Mouse (Mus musculus) MEL (cell line): ENCODE results near the gene Traf3. TPM values are rescaled to one million over a fixed set of nuclear protein-coding genes. Genes with fewer than 3 reads are reported as not detected.
A peak's percentile ranks its signal among the peaks of the same experiment; 100 is the strongest.

Experiments used
- DNase-seq: peaks from one replicate; pipeline ENCODE4 v3.0.0; 2011; ENCODE audit warnings: low read depth, low spot score
- H3K27ac ChIP-seq: 2 replicates; pipeline ENCODE4 v1.5.1; 2012; ENCODE audit warnings: low read depth, mild to moderate bottlenecking, control low read depth, low read length, moderate library complexity; ENCODE audit not compliant: control insufficient read depth
- H3K27me3 ChIP-seq, 2 experiments: fragments of 150-350 bp in 1 of 2; sonication (generic) in 1 of 2; 2 replicates each; pipeline ENCODE4 v1.6.1; 2012; ENCODE audit warnings: low read length in 2 of 2, mild to moderate bottlenecking in 2 of 2, improper control_type of control experiment in 1 of 2, moderate library complexity in 1 of 2; ENCODE audit not compliant: insufficient read depth in 2 of 2, control insufficient read depth in 1 of 2
- H3K36me3 ChIP-seq, 2 experiments: 2 replicates each; pipeline ENCODE4 v1.6.1; 2012 to 2014; ENCODE audit warnings: low read length in 2 of 2, improper control_type of control experiment in 1 of 2, inconsistent platforms in 1 of 2, mild to moderate bottlenecking in 1 of 2; ENCODE audit not compliant: insufficient read depth in 2 of 2, control insufficient read depth in 1 of 2
- H3K4me1 ChIP-seq, 2 experiments: fragments of 150-350 bp in 1 of 2; sonication (generic) in 1 of 2; 2 replicates each; pipeline ENCODE4 v1.6.1; 2012; ENCODE audit warnings: low read length in 2 of 2, improper control_type of control experiment in 1 of 2, mild to moderate bottlenecking in 1 of 2; ENCODE audit not compliant: insufficient read depth in 2 of 2, control insufficient read depth in 1 of 2
- H3K4me3 ChIP-seq, 2 experiments: fragments of 150-350 bp in 1 of 2; sonication (generic) in 1 of 2; 2 replicates each; pipeline ENCODE4 v1.5.1; 2012; ENCODE audit warnings: low read depth in 2 of 2, low read length in 2 of 2, mild to moderate bottlenecking in 2 of 2, moderate library complexity in 2 of 2, control low read depth in 1 of 2, improper control_type of control experiment in 1 of 2; ENCODE audit not compliant: control insufficient read depth in 1 of 2, insufficient read depth in 1 of 2
- H3K79me2 ChIP-seq: 2 replicates; pipeline ENCODE4 v1.6.1; 2012; ENCODE audit warnings: mild to moderate bottlenecking, low read length, moderate library complexity; ENCODE audit not compliant: control insufficient read depth, poor library complexity, insufficient read depth
- H3K9ac ChIP-seq: 2 replicates; pipeline ENCODE4 v1.6.1; 2012; ENCODE audit warnings: low read depth, mild to moderate bottlenecking, control low read depth, low read length, moderate library complexity; ENCODE audit not compliant: control insufficient read depth, poor library complexity, severe bottlenecking
- H3K9me3 ChIP-seq: fragments of 150-350 bp; sonication (generic); replicated peaks from 2 replicates; pipeline ENCODE4 v1.6.1; 2012; ENCODE audit warnings: mild to moderate bottlenecking, low read length, improper control_type of control experiment, moderate library complexity; ENCODE audit not compliant: insufficient read depth
- BHLHE40 ChIP-seq: IDR thresholded peaks from 2 replicates; pipeline ENCODE4 v1.6.1; 2012; ENCODE audit warnings: low read depth, mild to moderate bottlenecking, inconsistent platforms, low read length, improper control_type of control experiment, borderline replicate concordance
- CHD2 ChIP-seq: IDR thresholded peaks from 2 replicates; pipeline ENCODE4 v1.6.1; 2011; ENCODE audit warnings: low read length, improper control_type of control experiment
- E2F4 ChIP-seq: IDR thresholded peaks from 2 replicates; pipeline ENCODE4 v1.6.1; 2011; ENCODE audit warnings: low read depth, low read length, improper control_type of control experiment, borderline replicate concordance
- ELF1 ChIP-seq: IDR thresholded peaks from 2 replicates; pipeline ENCODE4 v1.6.1; 2014; ENCODE audit warnings: low read depth, mild to moderate bottlenecking, inconsistent platforms, low read length, improper control_type of control experiment, moderate library complexity
- EP300 ChIP-seq, 2 experiments: IDR thresholded peaks; 2 replicates each; pipeline ENCODE4 v1.6.1; 2011; ENCODE audit warnings: improper control_type of control experiment in 2 of 2, low read length in 2 of 2, low read depth in 1 of 2, mild to moderate bottlenecking in 1 of 2
- ETS1 ChIP-seq: IDR thresholded peaks from 2 replicates; pipeline ENCODE4 v1.6.1; 2012; ENCODE audit warnings: low read depth, mild to moderate bottlenecking, inconsistent platforms, low read length, improper control_type of control experiment, moderate library complexity
- GABPA ChIP-seq: IDR thresholded peaks from 2 replicates; pipeline ENCODE4 v1.6.1; 2012; ENCODE audit warnings: low read depth, mild to moderate bottlenecking, inconsistent platforms, low read length, improper control_type of control experiment, moderate library complexity
- GATA1 ChIP-seq: IDR thresholded peaks from 2 replicates; pipeline ENCODE4 v1.6.1; 2011; ENCODE audit warnings: low read depth, low read length, improper control_type of control experiment
- JUND ChIP-seq: IDR thresholded peaks from 2 replicates; pipeline ENCODE4 v1.6.1; 2011; ENCODE audit warnings: low read depth, mild to moderate bottlenecking, improper control_type of control experiment, low read length
- KAT2A ChIP-seq: conservative IDR thresholded peaks from 2 replicates; pipeline ENCODE4 v1.6.1; 2012; ENCODE audit warnings: low read depth, low read length, improper control_type of control experiment, inconsistent platforms
- MAX ChIP-seq: IDR thresholded peaks from 2 replicates; pipeline ENCODE4 v1.6.1; 2011; ENCODE audit warnings: low read length, improper control_type of control experiment
- MAZ ChIP-seq: IDR thresholded peaks from 2 replicates; pipeline ENCODE4 v1.6.1; 2012; ENCODE audit warnings: low read depth, mild to moderate bottlenecking, inconsistent platforms, low read length, improper control_type of control experiment
- MXI1 ChIP-seq: IDR thresholded peaks from 2 replicates; pipeline ENCODE4 v1.6.1; 2011; ENCODE audit warnings: mild to moderate bottlenecking, low read depth, low read length, improper control_type of control experiment
- MYB ChIP-seq: IDR thresholded peaks from 2 replicates; pipeline ENCODE4 v1.6.1; 2011; ENCODE audit warnings: mild to moderate bottlenecking, low read depth, low read length, improper control_type of control experiment
- MYC ChIP-seq: IDR thresholded peaks from 2 replicates; pipeline ENCODE4 v1.6.1; 2011; ENCODE audit warnings: low read depth, mild to moderate bottlenecking, low read length, improper control_type of control experiment, moderate library complexity
- NELFE ChIP-seq: IDR thresholded peaks from 2 replicates; pipeline ENCODE4 v1.6.1; 2011; ENCODE audit warnings: low read depth, low read length, improper control_type of control experiment
- NRF1 ChIP-seq: IDR thresholded peaks from 2 replicates; pipeline ENCODE4 v1.6.1; 2014; ENCODE audit warnings: low read depth, mild to moderate bottlenecking, inconsistent platforms, low read length, improper control_type of control experiment, moderate library complexity; ENCODE audit not compliant: poor library complexity, insufficient read depth, severe bottlenecking
- POLR2A ChIP-seq, 2 experiments: IDR thresholded peaks; 2 replicates each; pipeline ENCODE4 v1.6.1; 2011 to 2012; ENCODE audit warnings: low read length in 2 of 2, mild to moderate bottlenecking in 2 of 2, control low read depth in 1 of 2, improper control_type of control experiment in 1 of 2, low read depth in 1 of 2, moderate library complexity in 1 of 2; ENCODE audit not compliant: control insufficient read depth in 1 of 2, insufficient read depth in 1 of 2, poor library complexity in 1 of 2
- POLR2AphosphoS2 ChIP-seq: IDR thresholded peaks from 2 replicates; pipeline ENCODE4 v1.6.1; 2011; ENCODE audit warnings: low read length, improper control_type of control experiment
- RAD21 ChIP-seq: IDR thresholded peaks from 2 replicates; pipeline ENCODE4 v1.6.1; 2011; ENCODE audit warnings: mild to moderate bottlenecking, low read depth, low read length, improper control_type of control experiment
- SIN3A ChIP-seq: IDR thresholded peaks from 2 replicates; pipeline ENCODE4 v1.6.1; 2012; ENCODE audit warnings: low read length, improper control_type of control experiment, inconsistent platforms
- SMC3 ChIP-seq: IDR thresholded peaks from 2 replicates; pipeline ENCODE4 v1.6.1; 2011; ENCODE audit warnings: low read depth, low read length, improper control_type of control experiment
- TAL1 ChIP-seq: IDR thresholded peaks from 2 replicates; pipeline ENCODE4 v1.6.1; 2012; ENCODE audit warnings: mild to moderate bottlenecking, inconsistent platforms, low read length, moderate library complexity, mixed read lengths
- TBP ChIP-seq: IDR thresholded peaks from 2 replicates; pipeline ENCODE4 v1.8.0; 2011; ENCODE audit warnings: low read depth, low read length, improper control_type of control experiment
- TCF12 ChIP-seq: IDR thresholded peaks from 2 replicates; pipeline ENCODE4 v1.6.1; 2014; ENCODE audit warnings: low read depth, mild to moderate bottlenecking, inconsistent platforms, low read length, improper control_type of control experiment, moderate library complexity
- UBTF ChIP-seq: IDR thresholded peaks from 2 replicates; pipeline ENCODE4 v1.6.1; 2012; ENCODE audit warnings: low read depth, mild to moderate bottlenecking, inconsistent platforms, low read length, improper control_type of control experiment, moderate library complexity, borderline replicate concordance; ENCODE audit not compliant: insufficient read depth
- USF1 ChIP-seq: IDR thresholded peaks from 2 replicates; pipeline ENCODE4 v1.6.1; 2014; ENCODE audit warnings: low read depth, mild to moderate bottlenecking, inconsistent platforms, low read length, improper control_type of control experiment, moderate library complexity
- ZC3H11A ChIP-seq: IDR thresholded peaks from 2 replicates; pipeline ENCODE4 v1.6.1; 2012; ENCODE audit warnings: low read depth, mild to moderate bottlenecking, inconsistent platforms, low read length, improper control_type of control experiment
- ZKSCAN1 ChIP-seq: IDR thresholded peaks from 2 replicates; pipeline ENCODE4 v1.6.1; 2012; ENCODE audit warnings: low read depth, mild to moderate bottlenecking, inconsistent platforms, low read length, improper control_type of control experiment, moderate library complexity
- polyA plus RNA-seq, 2 experiments: library from polyadenylated mRNA; stranded (reverse) in 1 of 2; unstranded in 1 of 2; fragments of >175 nt in 1 of 2; fragments of >200 nt in 1 of 2; gene quantifications; 2 replicates each; pipeline versions ENCODE4 v1.2.1 to v1.2.4; 2012; ENCODE audit warnings: low replicate concordance in 2 of 2, low read depth in 1 of 2; ENCODE audit not compliant: insufficient read length in 2 of 2, insufficient read depth in 1 of 2, missing spikeins in 1 of 2
- total RNA-seq: library from RNA; depleted of rRNA; stranded (reverse); fragments of 300-350 nt; gene quantifications from 2 replicates; pipeline ENCODE4 v1.2.3, GENCODE M21; 2012

Gene Traf3
- total and polyA plus RNA-seq, 3 experiments = 21.1 to 40.7 TPM; not detected in 1

DNA sequence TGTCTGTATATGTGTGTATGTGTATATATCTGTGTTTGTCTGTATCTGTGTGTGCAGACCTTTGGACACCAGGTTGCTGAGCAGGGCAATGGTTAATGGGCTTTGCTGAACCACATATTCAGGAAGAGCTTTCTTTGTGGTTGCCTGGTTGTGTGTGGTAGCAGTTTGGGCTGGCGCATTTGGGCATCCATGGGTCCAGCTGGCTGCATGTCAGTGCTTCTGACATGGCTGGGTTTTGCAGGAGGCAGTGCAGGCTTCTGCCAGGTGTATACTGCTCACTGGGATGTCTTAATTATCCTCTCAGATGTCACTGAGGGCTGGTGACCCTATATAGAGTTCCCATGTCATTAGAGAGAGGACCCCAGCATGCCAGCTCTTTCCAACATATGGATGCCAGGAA is 10.4 kb upstream of the Traf3 start:
- DNase-seq = no peak
- Histone ChIP-seq H3K27me3 (no peaks in the 10 kb centered on the region; a peak in 1 of 4 replicates), H3K79me2 (peaks cover 3% of the 10 kb centered on the region; the same call in 1 of the 2 replicates)
- TF ChIP-seq EP300 (IDR thresholded peaks at IDR 0.05; ENCODE audit: low read depth in 1 of 2, low read length in 2 of 2) = no peak
- TF ChIP-seq, all 39 proteins: peak for 0
- H3K9me3 ChIP-seq = no peaks in the 10 kb centered on the region
- peaks cover 2 to 16% of the 10 kb centered on the region in 2 experiments; a peak in 3 of 4 replicates for H3K4me1 ChIP-seq
- H3K27ac ChIP-seq = no peak overlapping the region
- no peak overlapping the region for H3K9ac ChIP-seq
- H3K36me3 ChIP-seq = peaks cover 0 to 5% of the 10 kb centered on the region in 2 experiments; a peak in 1 of 4 replicates
- H3K4me3 ChIP-seq = no peak overlapping the region

GRCm38 (mm10) chr12:111159659-111160428 is 6.3 kb upstream of the Traf3 start:
- peaks cover 0 to 10% of the 10 kb centered on the region in 2 experiments; a peak in 2 of 4 replicates for H3K36me3 ChIP-seq
- H3K27ac ChIP-seq = peak overlapping the region; percentile 100
- H3K27me3 ChIP-seq = no peaks in the 10 kb centered on the region; a peak in 1 of 4 replicates
- TF ChIP-seq ELF1 (no peak), SMC3 (no peak), RAD21 (no peak), GATA1 (0 out of 2 replicates have a peak, but pooled peaks have one; percentile 9), UBTF (no peak), KAT2A (no peak), MYB (no peak), POLR2A (IDR thresholded peaks at IDR 0.05; ENCODE audit: control insufficient read depth in 1 of 2, insufficient read depth in 1 of 2, low read depth in 1 of 2, low read length in 2 of 2, poor library complexity in 1 of 2) (peak; percentile 37 to 78; a peak in 3 of 4 replicates), BHLHE40 (no peak), NRF1 (no peak), ZKSCAN1 (no peak), MXI1 (peak; percentile 98), E2F4 (no peak), GABPA (no peak), CHD2 (no peak), MAZ (0 out of 2 replicates have a peak, but pooled peaks have one; percentile 11), TBP (peak; percentile 85), EP300 (IDR thresholded peaks at IDR 0.05; ENCODE audit: low read depth in 1 of 2, low read length in 2 of 2) (0 out of 4 replicates have a peak, but pooled peaks of 1 of the 2 experiments have one; percentile 25), ETS1 (peak; percentile 50; the same call in 1 of the 2 replicates), USF1 (peak; percentile 85), NELFE (peak; percentile 46), MAX (peak; percentile 95), MYC (peak; percentile 97), JUND (no peak), POLR2AphosphoS2 (peak; percentile 49; the same call in 1 of the 2 replicates), ZC3H11A (no peak), SIN3A (peak; percentile 97), TAL1 (no peak), TCF12 (no peak)
- DNase-seq = peak; percentile 94
- peak overlapping the region; percentile 88 for H3K9ac ChIP-seq
- H3K9me3 ChIP-seq = no peaks in the 10 kb centered on the region
- peaks cover 7% of the 10 kb centered on the region; the same call in 1 of the 2 replicates for H3K79me2 ChIP-seq
- peaks cover 6 to 30% of the 10 kb centered on the region in 2 experiments; a peak in 3 of 4 replicates for H3K4me1 ChIP-seq
- H3K4me3 ChIP-seq = peak overlapping the region; percentile 52 to 62
